Mouse (Mus musculus): ENCODE measurements around the gene Thrb. TPM values are rescaled to one million over a fixed set of nuclear protein-coding genes. Genes with fewer than 3 reads are reported as not detected.

Thrb gene
- polyA plus RNA-seq, 1 experiment from 2014 or later, result 0.30 TPM

- 48% methylated on average over 2 of the region's 2 CpGs for WGBS (ENCODE audit: missing documents)
- Histone ChIP-seq H3K36me3 (ENCODE audit: inconsistent target) (no peaks in the 10 kb centered on the region), H3K27ac (no peak overlapping the region), H3K79me2 (ENCODE audit: inconsistent target) (no peaks in the 10 kb centered on the region), H3K4me3 (ENCODE audit: inconsistent target) (no peak overlapping the region)
Measured at GRCm38 (mm10) chr14:17902426-17902825, 242.4 kb downstream of the Thrb start.

GRCm38 (mm10) chr14:17903121-17903520 lies 243.1 kb downstream of the Thrb start:
- no peaks in the 10 kb centered on the region for H3K79me2 ChIP-seq (ENCODE audit: inconsistent target)
- no peak overlapping the region for H3K4me3 ChIP-seq (ENCODE audit: inconsistent target)
- no peaks in the 10 kb centered on the region for H3K36me3 ChIP-seq (ENCODE audit: inconsistent target)
- no peak overlapping the region for H3K27ac ChIP-seq
- 80% methylated on average over 2 of the region's 2 CpGs for WGBS (ENCODE audit: missing documents)

- WGBS (ENCODE audit: missing documents), result 63% methylated on average over 1 of the region's 1 CpGs
- H3K36me3 ChIP-seq (ENCODE audit: inconsistent target), result no peaks in the 10 kb centered on the region
- H3K79me2 ChIP-seq (ENCODE audit: inconsistent target), result no peaks in the 10 kb centered on the region
- H3K27ac ChIP-seq, result no peak overlapping the region
- H3K4me3 ChIP-seq (ENCODE audit: inconsistent target), result no peak overlapping the region
Measured at GRCm38 (mm10) chr14:17904554-17904953, 244.5 kb downstream of the Thrb start.

GRCm38 (mm10) chr14:17905627-17906026 lies 245.6 kb downstream of the Thrb start:
- Histone ChIP-seq H3K36me3 (ENCODE audit: inconsistent target) (no peaks in the 10 kb centered on the region), H3K4me3 (ENCODE audit: inconsistent target) (no peak overlapping the region), H3K27ac (no peak overlapping the region), H3K79me2 (ENCODE audit: inconsistent target) (no peaks in the 10 kb centered on the region)
- 8% methylated on average over 3 of the region's 3 CpGs for WGBS (ENCODE audit: missing documents)

GRCm38 (mm10) chr14:17906931-17907330 lies 246.9 kb downstream of the Thrb start:
- no peak overlapping the region for H3K27ac ChIP-seq
- no peaks in the 10 kb centered on the region for H3K79me2 ChIP-seq (ENCODE audit: inconsistent target)
- H3K4me3 ChIP-seq (ENCODE audit: inconsistent target), result no peak overlapping the region
- H3K36me3 ChIP-seq (ENCODE audit: inconsistent target), result no peaks in the 10 kb centered on the region
- 81% methylated on average over 4 of the region's 4 CpGs for WGBS (ENCODE audit: missing documents)

- Histone ChIP-seq H3K79me2 (ENCODE audit: inconsistent target) (no peaks in the 10 kb centered on the region), H3K27ac (no peak overlapping the region), H3K4me3 (ENCODE audit: inconsistent target) (no peak overlapping the region), H3K36me3 (ENCODE audit: inconsistent target) (no peaks in the 10 kb centered on the region)
- 26% methylated on average over 3 of the region's 3 CpGs for WGBS (ENCODE audit: missing documents)
Measured at GRCm38 (mm10) chr14:17911157-17911556, 251.1 kb downstream of the Thrb start.

GRCm38 (mm10) chr14:17912573-17913207 lies 252.6 kb downstream of the Thrb start:
- WGBS (ENCODE audit: missing documents), result 87% methylated on average over 6 of the region's 6 CpGs

GRCm38 (mm10) chr14:17915556-17915955 lies 255.5 kb downstream of the Thrb start:
- WGBS (ENCODE audit: missing documents), result 100% methylated on average over 2 of the region's 2 CpGs
- Histone ChIP-seq H3K4me3 (ENCODE audit: inconsistent target) (no peak overlapping the region), H3K27ac (no peak overlapping the region), H3K36me3 (ENCODE audit: inconsistent target) (no peaks in the 10 kb centered on the region), H3K79me2 (ENCODE audit: inconsistent target) (no peaks in the 10 kb centered on the region)

More at GRCm38 (mm10) chr14:17912573-17913207, 252.6 kb downstream of the Thrb start:
- no peaks in the 10 kb centered on the region for H3K79me2 ChIP-seq (ENCODE audit: inconsistent target)
- H3K36me3 ChIP-seq (ENCODE audit: inconsistent target), result no peaks in the 10 kb centered on the region
- H3K4me3 ChIP-seq (ENCODE audit: inconsistent target), result no peak overlapping the region
- H3K27ac ChIP-seq, result no peak overlapping the region

GRCm38 (mm10) chr14:17916651-17917050 lies 256.6 kb downstream of the Thrb start:
- H3K79me2 ChIP-seq (ENCODE audit: inconsistent target), result no peaks in the 10 kb centered on the region
- no peak overlapping the region for H3K4me3 ChIP-seq (ENCODE audit: inconsistent target)
- no peaks in the 10 kb centered on the region for H3K36me3 ChIP-seq (ENCODE audit: inconsistent target)
- no peak overlapping the region for H3K27ac ChIP-seq
- 61% methylated on average over 2 of the region's 2 CpGs for WGBS (ENCODE audit: missing documents)

- WGBS (ENCODE audit: missing documents), result 93% methylated on average over 3 of the region's 3 CpGs
- Histone ChIP-seq H3K79me2 (ENCODE audit: inconsistent target) (no peaks in the 10 kb centered on the region), H3K4me3 (ENCODE audit: inconsistent target) (no peak overlapping the region), H3K27ac (no peak overlapping the region), H3K36me3 (ENCODE audit: inconsistent target) (no peaks in the 10 kb centered on the region)
Measured at GRCm38 (mm10) chr14:17917124-17917763, 257.2 kb downstream of the Thrb start.

GRCm38 (mm10) chr14:17917899-17918298 lies 257.8 kb downstream of the Thrb start:
- Histone ChIP-seq H3K36me3 (ENCODE audit: inconsistent target) (no peaks in the 10 kb centered on the region), H3K79me2 (ENCODE audit: inconsistent target) (no peaks in the 10 kb centered on the region), H3K27ac (no peak overlapping the region), H3K4me3 (ENCODE audit: inconsistent target) (no peak overlapping the region)
- WGBS (ENCODE audit: missing documents), result 48% methylated on average over 3 of the region's 3 CpGs

GRCm38 (mm10) chr14:17922807-17923704 lies 263.0 kb downstream of the Thrb start:
- no peaks in the 10 kb centered on the region for H3K79me2 ChIP-seq (ENCODE audit: inconsistent target)
- H3K36me3 ChIP-seq (ENCODE audit: inconsistent target), result no peaks in the 10 kb centered on the region
- H3K27ac ChIP-seq, result no peak overlapping the region
- no peak overlapping the region for H3K4me3 ChIP-seq (ENCODE audit: inconsistent target)
- WGBS (ENCODE audit: missing documents), result 59% methylated on average over 8 of the region's 8 CpGs

GRCm38 (mm10) chr14:17927469-17927868 lies 267.4 kb downstream of the Thrb start:
- H3K36me3 ChIP-seq (ENCODE audit: inconsistent target), result no peaks in the 10 kb centered on the region
- no peaks in the 10 kb centered on the region for H3K79me2 ChIP-seq (ENCODE audit: inconsistent target)
- WGBS (ENCODE audit: missing documents), result 56% methylated on average over 1 of the region's 1 CpGs
- no peak overlapping the region for H3K27ac ChIP-seq
- H3K4me3 ChIP-seq (ENCODE audit: inconsistent target), result no peak overlapping the region

- WGBS (ENCODE audit: missing documents), result 59% methylated on average over 5 of the region's 5 CpGs
- H3K27ac ChIP-seq, result no peak overlapping the region
- H3K79me2 ChIP-seq (ENCODE audit: inconsistent target), result no peaks in the 10 kb centered on the region
- H3K4me3 ChIP-seq (ENCODE audit: inconsistent target), result no peak overlapping the region
- H3K36me3 ChIP-seq (ENCODE audit: inconsistent target), result no peaks in the 10 kb centered on the region
Measured at GRCm38 (mm10) chr14:17929585-17929984, 269.5 kb downstream of the Thrb start.

- H3K27ac ChIP-seq, result no peak overlapping the region
- no peaks in the 10 kb centered on the region for H3K79me2 ChIP-seq (ENCODE audit: inconsistent target)
- H3K4me3 ChIP-seq (ENCODE audit: inconsistent target), result no peak overlapping the region
- 5% methylated on average over 2 of the region's 2 CpGs for WGBS (ENCODE audit: missing documents)
- no peaks in the 10 kb centered on the region for H3K36me3 ChIP-seq (ENCODE audit: inconsistent target)
Measured at GRCm38 (mm10) chr14:17933475-17933874, 273.4 kb downstream of the Thrb start.
